10 mouse cellular contexts compared by ENCODE assay signal in genomic region chr3:52931956-52932355, GRCm38 (mm10).
"Had no signal": no experiment of that assay in that cellular context is flagged by ENCODE, and none has a peak within 500 bp of the region (broad histone marks: within the 10 kb centered on the region; RNA-seq: fewer than 3 reads in every experiment).

No protein-coding gene starts in this region.

- DNase-seq: kidney, adult 2 months; kidney, postnatal 25 days; layer of hippocampus, adult 9-11 months; liver; lung, adult 18-20 months; lung, postnatal 10 days; lung, postnatal 36 days; retina, postnatal 1 day; right cerebral cortex, postnatal 25 days; spleen, adult 18-20 months had no signal
